Mouse (Mus musculus) adrenal gland (tissue): ENCODE results near the gene Oaf.

Experiments used
- intact Hi-C: fragments of 180-260 bp; cut with DNase I; formaldehyde crosslinking; loops from one replicate; pipeline ENCODE4 v1.15.1; 2025

The Oaf gene

DNA sequence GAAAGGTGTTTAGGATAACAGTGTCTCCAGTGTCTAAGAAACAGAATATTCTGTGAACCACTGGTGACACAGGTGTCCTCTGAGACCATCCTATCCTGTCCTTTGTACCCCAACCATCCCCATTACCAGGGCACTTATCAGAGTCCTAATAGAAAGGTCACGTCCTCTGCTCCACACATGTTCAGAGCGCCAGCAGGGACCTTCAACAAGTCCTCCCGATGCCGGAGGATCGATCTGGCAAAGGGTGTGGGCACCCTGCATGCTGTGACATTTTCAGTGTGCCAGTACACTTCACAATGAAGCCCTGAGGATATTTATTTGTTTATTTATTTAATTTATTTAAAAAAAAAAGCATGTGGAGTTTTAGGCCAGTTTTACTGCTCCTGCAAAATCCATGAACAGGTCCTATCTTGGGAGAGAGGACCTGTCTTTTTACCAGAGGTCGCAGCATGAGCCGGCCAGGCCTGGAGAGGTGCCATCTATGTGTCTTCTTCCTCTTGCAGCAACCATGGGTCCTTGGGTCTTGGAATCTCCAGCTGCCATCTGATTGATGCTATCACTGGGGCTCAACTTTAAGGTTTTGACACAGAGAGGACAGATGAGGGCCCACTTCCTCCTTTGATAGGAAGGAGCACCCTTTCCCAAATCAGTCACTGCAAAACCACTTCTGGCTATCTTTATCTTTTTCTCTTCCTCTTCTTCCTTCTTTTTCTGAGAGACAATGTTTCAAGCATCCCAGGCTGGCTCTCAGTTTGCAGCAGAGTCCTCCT, 6.3 kb upstream of the Oaf start:
- intact Hi-C loops = no loop called here

- intact Hi-C loops = no loop called here
Measured at GRCm38 (mm10) chr9:43242432-43242831, 2.7 kb upstream of the Oaf start.

- intact Hi-C loops = no loop called here
Measured at GRCm38 (mm10) chr9:43241970-43242369, 2.3 kb upstream of the Oaf start.

GRCm38 (mm10) chr9:43241291-43241690, 1.6 kb upstream of the Oaf start:
- intact Hi-C loops = no loop called here

- intact Hi-C loops = no loop called here
Measured at GRCm38 (mm10) chr9:43240594-43240900, 836 bp upstream of the Oaf start.

GRCm38 (mm10) chr9:43238631-43239545, 823 bp downstream of the Oaf start:
- intact Hi-C loops = no loop called here

DNA sequence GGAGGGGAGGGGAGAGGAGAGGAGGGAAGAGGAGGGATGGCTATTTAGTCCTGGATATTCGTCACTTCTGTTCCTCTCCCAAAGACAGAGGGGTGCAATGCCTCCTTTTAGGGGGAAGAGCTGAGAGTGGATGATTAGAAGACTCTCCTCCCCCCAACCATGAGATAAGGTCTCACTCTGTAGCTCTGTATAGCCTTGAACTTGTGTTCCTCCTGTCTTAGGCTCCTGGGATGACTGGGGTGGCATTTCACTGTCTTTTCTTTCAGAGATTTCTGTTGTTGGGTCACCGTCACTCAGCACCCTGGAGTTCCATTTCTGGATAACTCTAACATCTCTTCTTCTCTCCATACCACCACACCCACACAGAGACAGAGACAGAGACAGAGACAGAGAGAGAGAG, 1.5 kb downstream of the Oaf start:
- intact Hi-C loops = no loop called here

DNA sequence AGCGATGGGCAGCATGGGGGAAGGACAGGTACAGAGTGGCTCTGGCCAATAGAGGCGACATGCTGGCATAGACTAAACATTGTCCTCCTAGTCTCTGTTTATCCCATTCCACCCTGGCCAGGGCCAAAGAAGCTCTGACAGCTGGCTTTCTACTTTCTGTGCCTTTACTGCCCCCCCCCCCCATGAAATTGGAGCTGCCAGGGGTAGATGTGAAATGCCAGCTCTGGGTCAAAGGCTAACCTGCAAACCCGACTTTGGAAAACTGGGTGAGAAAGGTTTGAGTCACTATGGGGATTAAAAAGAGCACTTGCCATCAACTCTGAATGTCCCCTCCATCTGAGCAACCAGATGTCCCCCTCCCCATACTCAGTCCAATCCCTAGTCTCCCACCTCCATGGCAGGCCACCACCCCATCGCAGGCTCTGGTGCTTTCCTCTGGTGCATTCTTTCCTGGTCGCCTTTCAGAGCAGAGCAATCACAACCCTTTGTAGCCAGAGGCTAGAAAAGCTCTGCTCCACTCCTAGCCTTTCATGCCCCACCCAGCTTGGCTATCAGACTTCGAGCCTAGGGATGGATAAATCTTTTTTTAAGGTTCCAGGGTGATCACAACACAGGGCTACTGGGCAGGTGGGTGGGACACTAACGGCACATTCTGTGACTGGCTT, 2.5 kb downstream of the Oaf start:
- intact Hi-C loops = no loop called here

GRCm38 (mm10) chr9:43236576-43236975, 3.1 kb downstream of the Oaf start:
- intact Hi-C loops = no loop called here

- intact Hi-C loops = no loop called here
Measured at GRCm38 (mm10) chr9:43236106-43236505, 3.6 kb downstream of the Oaf start.

GRCm38 (mm10) chr9:43235336-43235735, 4.4 kb downstream of the Oaf start:
- intact Hi-C loops = no loop called here

GRCm38 (mm10) chr9:43234496-43234895, 5.2 kb downstream of the Oaf start:
- intact Hi-C loops = no loop called here

DNA sequence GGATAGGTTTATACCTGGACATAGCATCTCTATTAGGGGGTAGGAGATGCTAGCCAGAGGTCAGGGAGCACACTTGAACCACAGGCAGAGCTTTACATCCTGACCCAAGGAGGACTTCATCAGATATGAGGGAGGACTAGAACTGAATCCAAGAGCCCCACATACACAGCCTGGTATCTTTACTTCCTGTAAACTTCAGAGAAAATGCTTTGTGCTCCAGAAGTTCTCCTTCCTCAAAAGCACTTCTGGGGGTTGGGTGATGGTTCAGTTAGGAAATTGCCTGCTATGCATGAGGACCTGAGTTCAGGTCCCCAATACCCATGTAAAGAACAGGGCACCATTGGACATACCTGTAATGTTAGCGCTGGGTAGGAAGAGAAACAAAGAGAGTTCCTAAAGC, 6.2 kb downstream of the Oaf start:
- intact Hi-C loops = no loop called here

DNA sequence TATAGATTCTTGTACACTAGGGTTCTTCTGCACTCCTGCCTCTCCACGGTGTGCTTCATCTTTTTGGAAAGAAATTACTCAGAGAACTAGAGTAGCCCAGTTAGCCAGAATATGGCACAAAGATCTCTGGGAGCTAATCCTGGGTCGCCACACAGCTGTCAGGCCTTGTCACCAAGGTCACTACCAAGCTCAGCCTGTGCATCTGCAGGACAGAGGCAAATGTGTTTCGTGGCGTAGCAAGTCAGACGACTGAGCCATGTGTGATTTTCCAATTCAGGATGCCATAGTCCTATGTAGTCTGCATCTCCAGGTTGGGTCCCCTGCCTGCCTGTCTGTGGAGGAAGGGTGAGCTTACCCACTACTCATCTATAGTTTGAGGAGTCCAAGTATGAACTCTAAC, 6.7 kb downstream of the Oaf start:
- intact Hi-C loops = no loop called here

DNA sequence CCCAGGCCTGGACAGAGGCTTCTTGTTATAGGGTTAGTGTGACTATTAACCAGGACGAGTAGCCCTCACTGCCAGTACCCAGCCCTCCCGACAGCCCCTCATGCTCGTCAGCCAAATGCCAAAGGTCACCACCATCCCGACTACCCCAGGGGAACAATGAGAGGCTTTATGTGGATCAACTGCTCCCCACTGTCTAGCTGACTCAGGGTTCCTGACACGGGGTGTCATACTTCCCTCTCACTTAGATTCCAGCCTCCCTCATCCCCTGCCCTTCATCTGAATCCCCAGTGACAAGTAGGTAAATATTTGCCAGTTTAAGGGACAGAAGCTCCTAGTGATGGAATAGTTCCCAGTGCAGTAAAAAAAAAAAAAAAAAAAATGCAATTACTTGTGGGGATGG, 7.4 kb downstream of the Oaf start:
- intact Hi-C loops = no loop called here

GRCm38 (mm10) chr9:43231805-43232204, 7.9 kb downstream of the Oaf start:
- intact Hi-C loops = no loop called here

GRCm38 (mm10) chr9:43230886-43231285, 8.8 kb downstream of the Oaf start:
- intact Hi-C loops = no loop called here

GRCm38 (mm10) chr9:43229962-43230361, 9.7 kb downstream of the Oaf start:
- intact Hi-C loops = no loop called here

GRCm38 (mm10) chr9:43229398-43229895, 10.3 kb downstream of the Oaf start:
- intact Hi-C loops = no loop called here

GRCm38 (mm10) chr9:43228745-43229144, 11.0 kb downstream of the Oaf start:
- intact Hi-C loops = no loop called here

DNA sequence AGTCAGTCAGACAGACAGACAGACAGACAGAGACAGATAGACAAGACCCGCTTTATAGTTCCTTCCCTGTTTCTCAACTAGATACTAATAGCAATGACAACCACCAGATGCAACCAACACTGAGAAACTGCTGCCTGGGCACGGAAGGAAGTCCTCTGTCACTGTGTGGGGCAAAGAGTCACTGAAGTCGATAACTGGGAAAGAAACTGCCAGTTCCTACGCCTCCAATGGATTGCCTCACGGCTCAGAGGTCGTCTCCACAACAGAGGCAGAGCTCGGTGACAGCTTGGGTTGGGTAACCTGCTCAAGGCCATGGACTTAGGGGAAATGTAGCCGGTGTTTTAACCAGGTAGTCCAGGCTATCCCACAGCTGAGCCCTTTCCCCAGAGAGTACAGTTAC, 12.1 kb downstream of the Oaf start:
- intact Hi-C loops = no loop called here

DNA sequence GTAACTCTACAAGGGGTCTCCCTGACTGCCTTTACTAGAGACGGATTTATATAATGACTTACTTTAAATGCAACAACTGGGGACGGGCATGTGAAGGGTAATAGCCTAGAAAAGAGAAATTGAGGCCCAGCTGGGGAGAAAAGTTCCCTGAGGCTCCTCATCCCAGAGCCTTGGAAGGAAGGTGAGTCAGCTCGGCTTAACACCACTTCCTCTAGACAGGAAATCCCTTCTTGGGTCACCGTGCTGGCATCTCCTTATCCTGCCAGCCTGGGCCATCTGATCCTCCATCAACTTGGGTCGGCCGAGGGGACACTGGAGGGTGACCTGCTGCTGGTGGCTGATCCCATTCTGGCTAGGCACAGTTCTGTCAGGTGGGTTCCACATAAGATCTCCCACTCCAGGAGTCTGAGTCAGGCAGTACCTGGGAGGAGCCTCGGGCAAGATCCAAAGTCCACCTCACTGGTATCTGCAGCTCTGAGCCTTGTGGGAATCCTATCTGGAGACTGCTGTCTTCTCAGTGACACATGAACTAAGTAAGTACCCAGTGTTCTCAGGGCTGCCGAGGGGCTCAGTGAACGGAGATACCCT, 13.0 kb downstream of the Oaf start:
- intact Hi-C loops = no loop called here
